Mouse (Mus musculus) lung, postnatal 0 days (tissue): Measurements from ENCODE around the gene Grin3a.

Source experiments
- CTCF ChIP-seq: IDR thresholded peaks from 2 replicates; pipeline ENCODE4 v1.5.1; 2016; ENCODE audit warnings: antibody characterized with exemption, mild to moderate bottlenecking
- EP300 ChIP-seq: IDR thresholded peaks from 2 replicates; pipeline ENCODE4 v1.6.1; 2016; ENCODE audit warnings: antibody characterized with exemption, mild to moderate bottlenecking, control low read depth

DNA sequence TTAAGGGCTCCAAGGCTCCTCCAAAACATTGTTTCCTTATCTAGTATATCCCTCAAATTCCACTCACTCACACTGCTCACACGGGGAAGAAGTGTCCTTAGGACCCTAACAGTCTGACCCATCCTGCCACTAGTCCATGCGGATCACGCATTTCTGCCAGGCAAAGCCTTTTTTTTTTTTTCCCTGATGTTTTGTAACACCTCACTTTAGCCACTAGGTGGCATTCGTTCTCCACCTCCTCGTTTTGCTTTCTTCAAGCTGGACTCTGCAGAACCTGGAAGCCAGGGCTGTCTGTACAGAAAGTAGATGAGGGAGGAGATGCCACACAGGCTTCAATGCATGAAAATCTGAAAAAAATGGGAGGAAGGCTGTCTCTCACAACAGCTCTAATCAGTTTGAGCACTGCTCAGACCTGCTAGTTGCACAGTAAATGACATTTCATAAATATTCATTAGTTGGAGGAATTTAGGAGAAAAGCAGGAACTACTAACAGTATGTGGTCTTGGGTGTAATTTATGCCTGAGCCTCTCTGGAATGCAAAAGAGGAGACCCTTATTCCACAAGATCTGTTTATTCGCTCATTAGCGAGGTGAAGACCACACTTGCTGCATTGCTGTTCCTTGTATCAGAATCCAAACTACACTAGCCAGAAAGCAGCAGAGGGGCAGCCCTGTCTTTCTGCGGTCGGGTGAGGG lies 156.8 kb downstream of the Grin3a start:
- TF ChIP-seq CTCF: peak; percentile 87
- TF ChIP-seq EP300: no peak
